ENCODE assay signal across 8 mouse cellular contexts in the genomic region with DNA sequence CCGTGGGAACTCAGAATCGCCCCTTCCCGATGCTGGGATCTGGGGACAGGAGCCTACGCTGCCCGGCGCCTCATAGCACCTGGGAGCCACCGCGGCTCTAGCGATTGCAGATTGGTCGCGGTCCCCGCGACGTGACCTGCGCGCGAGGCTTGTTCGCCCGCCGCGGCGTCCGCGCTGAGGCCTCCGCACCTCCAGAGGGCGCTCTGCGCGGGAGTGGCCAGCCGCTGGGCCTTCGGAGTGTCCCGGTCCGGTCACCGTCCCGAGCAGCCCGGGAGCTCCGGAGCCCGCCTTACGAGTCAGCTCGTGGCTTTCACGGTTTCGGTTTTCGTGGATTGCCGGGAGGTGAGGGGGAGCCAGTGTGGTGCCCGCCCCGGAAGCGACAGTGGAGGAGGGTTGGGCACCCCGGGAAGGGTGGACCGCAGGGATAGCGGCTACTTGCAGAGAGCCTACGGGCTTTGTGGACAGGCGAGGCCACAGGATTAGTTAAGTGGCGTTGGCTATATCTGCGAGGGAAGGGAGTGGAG. TPM values are rescaled to one million over a fixed set of nuclear protein-coding genes. Genes with fewer than 3 reads are reported as not detected.
DNase-seq lines count a peak whose midpoint lies in the region; ATAC-seq and TF ChIP-seq lines count a peak whose summit lies in the region.

No protein-coding gene starts in this region.

- H3K4me2 ChIP-seq in heart, embryonic 16.5 days (ENCODE audit: low read depth, low read length) = peak overlapping the region; percentile 70
- peak overlapping the region; percentile 80 for H3K4me2 ChIP-seq in liver, postnatal 0 days (ENCODE audit: low read depth, low read length)
- peak overlapping the region; percentile 92 for H3K4me2 ChIP-seq in neural tube, embryonic 13.5 days

- peak; percentile 81 for ATAC-seq in CD4-positive, CD25-positive, alpha-beta regulatory T cell, adult 4 months
- peak; percentile 77 for ATAC-seq in heart, embryonic 16.5 days (replicated peaks; ENCODE audit: extremely low read depth, insufficient read depth, low FRiP score)
- peak; percentile 83 for ATAC-seq in liver, postnatal 0 days
- peak; percentile 77 for ATAC-seq in neural tube, embryonic 13.5 days (ENCODE audit: low read depth)

- DNase-seq in c-Kit-negative CD71-positive TER-119-positive erythroid progenitor cells, embryonic 14.5 days (ENCODE audit: low read depth, low spot score) = peak; percentile 82
- DNase-seq in forebrain, embryonic 10.5 days (ENCODE audit: extremely low spot score, low spot score) = peak; percentile 87
- DNase-seq in kidney, postnatal 36 days = peak; percentile 93 to 96
- peak; percentile 93 for DNase-seq in liver, postnatal 0 days
- DNase-seq in telencephalon, adult 2 months (ENCODE audit: low read depth, low spot score) = peak; percentile 82

- WGBS in forebrain, embryonic 10.5 days = under 1% methylated on average over 53 of the region's 53 CpGs
- under 1% methylated on average over 53 of the region's 53 CpGs for WGBS in heart, embryonic 16.5 days
- under 1% methylated on average over 42 of the region's 53 CpGs for WGBS in liver, postnatal 0 days (ENCODE audit: insufficient replicate concordance)
- WGBS in neural tube, embryonic 13.5 days = under 1% methylated on average over 53 of the region's 53 CpGs

- TF ChIP-seq CTCF in liver, postnatal 0 days (IDR thresholded peaks at IDR 0.05; ENCODE audit: low read depth) = peak; percentile 97

- H3K9me3 ChIP-seq in forebrain, embryonic 10.5 days = no peaks in the 10 kb centered on the region
- no peaks in the 10 kb centered on the region for H3K9me3 ChIP-seq in heart, embryonic 16.5 days (replicated peaks; ENCODE audit: control insufficient read depth, low read length)
- no peaks in the 10 kb centered on the region for H3K9me3 ChIP-seq in liver, postnatal 0 days (ENCODE audit: low read length)
- H3K9me3 ChIP-seq in neural tube, embryonic 13.5 days = no peaks in the 10 kb centered on the region

- H3K27me3 ChIP-seq in forebrain, embryonic 10.5 days (ENCODE audit: poor library complexity, severe bottlenecking) = peaks cover 13% of the 10 kb centered on the region
- no peaks in the 10 kb centered on the region for H3K27me3 ChIP-seq in heart, embryonic 16.5 days (ENCODE audit: control insufficient read depth, insufficient read depth, low read length)
- no peaks in the 10 kb centered on the region for H3K27me3 ChIP-seq in liver, postnatal 0 days (ENCODE audit: insufficient read depth, low read length)
- H3K27me3 ChIP-seq in neural tube, embryonic 13.5 days = peaks cover 15% of the 10 kb centered on the region

- TF ChIP-seq EP300 in liver, postnatal 0 days (IDR thresholded peaks at IDR 0.05; ENCODE audit: low read depth) = no peak

- peak overlapping the region; percentile 91 for H3K9ac ChIP-seq in heart, embryonic 16.5 days (ENCODE audit: low read length)
- peak overlapping the region; percentile 74 for H3K9ac ChIP-seq in liver, postnatal 0 days (replicated peaks)
- H3K9ac ChIP-seq in neural tube, embryonic 13.5 days = peak overlapping the region; percentile 93

- H3K4me3 ChIP-seq in forebrain, embryonic 10.5 days = peak overlapping the region; percentile 72
- H3K4me3 ChIP-seq in heart, embryonic 16.5 days (ENCODE audit: low read length) = peak overlapping the region; percentile 84
- peak overlapping the region; percentile 73 for H3K4me3 ChIP-seq in liver, postnatal 0 days (ENCODE audit: low read depth, low read length)
- peak overlapping the region; percentile 66 for H3K4me3 ChIP-seq in neural tube, embryonic 13.5 days

- peak overlapping the region; percentile 89 for H3K27ac ChIP-seq in forebrain, embryonic 10.5 days
- peak overlapping the region; percentile 88 for H3K27ac ChIP-seq in heart, embryonic 16.5 days (ENCODE audit: low read length)
- H3K27ac ChIP-seq in liver, postnatal 0 days (ENCODE audit: low read depth) = peak overlapping the region; percentile 91
- H3K27ac ChIP-seq in neural tube, embryonic 13.5 days (replicated peaks) = peak overlapping the region; percentile 89

- peaks cover 40% of the 10 kb centered on the region for H3K36me3 ChIP-seq in forebrain, embryonic 10.5 days (replicated peaks)
- H3K36me3 ChIP-seq in heart, embryonic 16.5 days (ENCODE audit: control insufficient read depth, insufficient read depth) = peaks cover 10% of the 10 kb centered on the region
- H3K36me3 ChIP-seq in liver, postnatal 0 days (replicated peaks; ENCODE audit: insufficient read depth, low read length) = peaks cover 23% of the 10 kb centered on the region
- peaks cover 26% of the 10 kb centered on the region for H3K36me3 ChIP-seq in neural tube, embryonic 13.5 days

- peaks cover 38% of the 10 kb centered on the region for H3K4me1 ChIP-seq in forebrain, embryonic 10.5 days
- peaks cover 13% of the 10 kb centered on the region for H3K4me1 ChIP-seq in heart, embryonic 16.5 days (ENCODE audit: control insufficient read depth, insufficient read depth, low read length)
- H3K4me1 ChIP-seq in liver, postnatal 0 days (ENCODE audit: insufficient read depth) = peaks cover 27% of the 10 kb centered on the region
- H3K4me1 ChIP-seq in neural tube, embryonic 13.5 days (replicated peaks) = peaks cover 28% of the 10 kb centered on the region

RNA-seq across cellular contexts. Expression of gene Dnm1, which starts 9.7 kb away (rescaled TPM):
- polyA plus RNA-seq in CD4-positive, CD25-positive, alpha-beta regulatory T cell, adult 4 months (2017; shearing (Covaris generic)) = not detected
- 7.8 and 9.7 TPM in 2 replicates for polyA plus RNA-seq in forebrain, embryonic 10.5 days (2016; fragmentation: Nextera tagmentation; extraction: Ambion mirVana)
- polyA plus RNA-seq in heart, embryonic 16.5 days (2015; fragmentation: Nextera tagmentation; extraction: Ambion mirVana) = 2.4 and 2.7 TPM in 2 replicates
- polyA plus RNA-seq in liver, postnatal 0 days (2015; fragmentation: Nextera tagmentation; extraction: Ambion mirVana) = 0.06 and 0.25 TPM in 2 replicates
- polyA plus RNA-seq in neural tube, embryonic 13.5 days (2015; fragmentation: Nextera tagmentation; extraction: Ambion mirVana) = 44.3 and 47.0 TPM in 2 replicates

RNA-seq across cellular contexts. Expression of gene Ciz1, which starts 10.8 kb away (rescaled TPM):
- 100 to 1,000 TPM in 1 of 2 experiments, 10 to 100 TPM in 1; 58.7 to 103 TPM for polyA plus RNA-seq in CD4-positive, CD25-positive, alpha-beta regulatory T cell, adult 4 months (2017; shearing (Covaris generic))
- 57.7 and 70.3 TPM in 2 replicates for polyA plus RNA-seq in forebrain, embryonic 10.5 days (2016; fragmentation: Nextera tagmentation; extraction: Ambion mirVana)
- polyA plus RNA-seq in heart, embryonic 16.5 days (2015; fragmentation: Nextera tagmentation; extraction: Ambion mirVana) = 36.7 and 38.4 TPM in 2 replicates
- 9.0 and 9.9 TPM in 2 replicates for polyA plus RNA-seq in liver, postnatal 0 days (2015; fragmentation: Nextera tagmentation; extraction: Ambion mirVana)
- polyA plus RNA-seq in neural tube, embryonic 13.5 days (2015; fragmentation: Nextera tagmentation; extraction: Ambion mirVana) = 49.9 and 51.1 TPM in 2 replicates

RNA-seq across cellular contexts. Expression of gene 1110008P14Rik, which starts 18.9 kb away (rescaled TPM):
- 10 to 100 TPM; 46.6 to 52.9 TPM for polyA plus RNA-seq in CD4-positive, CD25-positive, alpha-beta regulatory T cell, adult 4 months (2017; shearing (Covaris generic))
- polyA plus RNA-seq in forebrain, embryonic 10.5 days (2016; fragmentation: Nextera tagmentation; extraction: Ambion mirVana) = 36.3 and 37.5 TPM in 2 replicates
- polyA plus RNA-seq in heart, embryonic 16.5 days (2015; fragmentation: Nextera tagmentation; extraction: Ambion mirVana) = 46.3 and 46.5 TPM in 2 replicates
- 30.1 and 32.2 TPM in 2 replicates for polyA plus RNA-seq in liver, postnatal 0 days (2015; fragmentation: Nextera tagmentation; extraction: Ambion mirVana)
- polyA plus RNA-seq in neural tube, embryonic 13.5 days (2015; fragmentation: Nextera tagmentation; extraction: Ambion mirVana) = 101 and 135 TPM in 2 replicates

RNA-seq across cellular contexts. Expression of gene Lcn2, which starts 25.2 kb away (rescaled TPM):
- polyA plus RNA-seq in CD4-positive, CD25-positive, alpha-beta regulatory T cell, adult 4 months (2017; shearing (Covaris generic)) = not detected
- not detected in 2 replicates for polyA plus RNA-seq in forebrain, embryonic 10.5 days (2016; fragmentation: Nextera tagmentation; extraction: Ambion mirVana)
- 1.9 and 2.5 TPM in 2 replicates for polyA plus RNA-seq in heart, embryonic 16.5 days (2015; fragmentation: Nextera tagmentation; extraction: Ambion mirVana)
- polyA plus RNA-seq in liver, postnatal 0 days (2015; fragmentation: Nextera tagmentation; extraction: Ambion mirVana) = 411 and 419 TPM in 2 replicates
- 0.56 and 1.4 TPM in 2 replicates for polyA plus RNA-seq in neural tube, embryonic 13.5 days (2015; fragmentation: Nextera tagmentation; extraction: Ambion mirVana)

RNA-seq across cellular contexts. Expression of gene Ptges2, which starts 32.8 kb away (rescaled TPM):
- under 1 TPM; 0.34 to 0.50 TPM for polyA plus RNA-seq in CD4-positive, CD25-positive, alpha-beta regulatory T cell, adult 4 months (2017; shearing (Covaris generic))
- 23.8 and 26.4 TPM in 2 replicates for polyA plus RNA-seq in forebrain, embryonic 10.5 days (2016; fragmentation: Nextera tagmentation; extraction: Ambion mirVana)
- 44.2 and 50.7 TPM in 2 replicates for polyA plus RNA-seq in heart, embryonic 16.5 days (2015; fragmentation: Nextera tagmentation; extraction: Ambion mirVana)
- polyA plus RNA-seq in liver, postnatal 0 days (2015; fragmentation: Nextera tagmentation; extraction: Ambion mirVana) = 13.8 and 15.7 TPM in 2 replicates
- polyA plus RNA-seq in neural tube, embryonic 13.5 days (2015; fragmentation: Nextera tagmentation; extraction: Ambion mirVana) = 44.3 and 46.0 TPM in 2 replicates

Comparison
In these comparisons a context has a peak if more than half of its experiments do, and no peak if none do; other contexts are left out.
1. Peak in every context shown above with its lines: DNase-seq, ATAC-seq, H3K4me3 ChIP-seq and H3K27ac ChIP-seq.